Mouse (Mus musculus) activated CD4-positive, CD25-positive, alpha-beta regulatory T cell, adult 9 weeks (primary cell): ENCODE measurements around the gene Snx14. TPM values are rescaled to one million over a fixed set of nuclear protein-coding genes. Genes with fewer than 3 reads are reported as not detected.

ENCODE experiments used
- polyA plus RNA-seq: library from polyadenylated mRNA; unstranded; fragments of 100-300 nt; shearing (Covaris generic); gene quantifications from one replicate; pipeline ENCODE4 v1.2.1, GENCODE M21; 2017

Gene Snx14
- 80.7 TPM for polyA plus RNA-seq

GRCm38 (mm10) chr9:88438555-88439237, at the start of gene Snx14:
Gene Snx14 (minus strand): TSS chr9:88438958.

GRCm38 (mm10) chr9:88482230-88482828, 43.6 kb upstream of the Snx14 start, which contains the start of gene Syncrip:
Gene Syncrip (minus strand): TSS chr9:88482574.

GRCm38 (mm10) chr9:88326930-88327901, 111.5 kb downstream of the Snx14 start, which contains the start of gene Nt5e:
Gene Nt5e (plus strand): TSS chr9:88327197.

Other genes starting within 250 kb of the Snx14 start
- gene Nt5e, start 111.8 kb downstream of the Snx14 start, polyA plus RNA-seq: 246 TPM
- gene Gm20537, start 17.7 kb upstream of the Snx14 start, polyA plus RNA-seq: 1.5 TPM
- 119 TPM for gene Syncrip, start 43.6 kb upstream of the Snx14 start, polyA plus RNA-seq
- 21.8 TPM for gene Zfp949, start 109.1 kb upstream of the Snx14 start, polyA plus RNA-seq
- not detected for gene Trim43a, start 141.9 kb upstream of the Snx14 start, polyA plus RNA-seq